Comparison of ENCODE assay signal across 8 mouse cellular contexts in genomic region chr6:49074117-49074490, GRCm38 (mm10). TPM values are rescaled to one million over a fixed set of nuclear protein-coding genes. Genes with fewer than 3 reads are reported as not detected.
A peak's percentile ranks its signal among the peaks of the same experiment; 100 is the strongest.
DNase-seq lines count a peak whose midpoint lies in the region; ATAC-seq and TF ChIP-seq lines count a peak whose summit lies in the region.

No protein-coding gene starts in this region.

- no peaks in the 10 kb centered on the region for H3K9me3 ChIP-seq in heart, embryonic 15.5 days (replicated peaks)
- H3K9me3 ChIP-seq in liver, embryonic 15.5 days (replicated peaks) = no peaks in the 10 kb centered on the region
- H3K9me3 ChIP-seq in neural tube, embryonic 15.5 days (replicated peaks) = no peaks in the 10 kb centered on the region

- peak overlapping the region; percentile 99 for H3K9ac ChIP-seq in heart, embryonic 15.5 days
- H3K9ac ChIP-seq in liver, embryonic 15.5 days = peak overlapping the region; percentile 88
- H3K9ac ChIP-seq in neural tube, embryonic 15.5 days (replicated peaks) = peak overlapping the region; percentile 75

- DNase-seq in lung, adult 2 months = no peak
- DNase-seq in lung, postnatal 4 days = no peak
- peak; percentile 30 for DNase-seq in brain, adult 2 months (ENCODE audit: low read depth, low spot score)
- DNase-seq in left cerebral cortex, adult 9 months (ENCODE audit: low spot score in 2 of 2) = no peak
- DNase-seq in spleen, postnatal 10 days (ENCODE audit: low spot score in 2 of 2) = no peak

- no peaks in the 10 kb centered on the region for H3K27me3 ChIP-seq in heart, embryonic 15.5 days
- no peaks in the 10 kb centered on the region for H3K27me3 ChIP-seq in liver, embryonic 15.5 days
- no peaks in the 10 kb centered on the region for H3K27me3 ChIP-seq in neural tube, embryonic 15.5 days (replicated peaks)

- WGBS in lung, adult 2 months = under 1% methylated on average over 19 of the region's 19 CpGs
- WGBS in heart, embryonic 15.5 days = 1% methylated on average over 19 of the region's 19 CpGs
- WGBS in liver, embryonic 15.5 days (ENCODE audit: insufficient replicate concordance) = under 1% methylated on average over 19 of the region's 19 CpGs
- WGBS in neural tube, embryonic 15.5 days = 3% methylated on average over 19 of the region's 19 CpGs

- TF ChIP-seq POLR2A in lung, adult 2 months (IDR thresholded peaks at IDR 0.05; ENCODE audit: borderline replicate concordance, extremely low read depth, low read depth, low read length) = no peak

- H3K4me3 ChIP-seq in lung, adult 2 months (replicated peaks; ENCODE audit: extremely low read depth, low read depth, low read length) = peak overlapping the region; percentile 77
- peak overlapping the region; percentile 97 for H3K4me3 ChIP-seq in heart, embryonic 15.5 days
- H3K4me3 ChIP-seq in liver, embryonic 15.5 days (replicated peaks) = peak overlapping the region; percentile 95
- peak overlapping the region; percentile 70 for H3K4me3 ChIP-seq in neural tube, embryonic 15.5 days (replicated peaks)

- peak; percentile 57; the same call in 1 of the 2 replicates for ATAC-seq in heart, embryonic 15.5 days (replicated peaks; ENCODE audit: insufficient number of reproducible peaks, insufficient read depth, low FRiP score, low read depth)
- peak; percentile 58 for ATAC-seq in liver, embryonic 15.5 days (ENCODE audit: insufficient read depth)
- peak; percentile 70 for ATAC-seq in neural tube, embryonic 15.5 days (ENCODE audit: low FRiP score)

- H3K4me2 ChIP-seq in heart, embryonic 15.5 days = peak overlapping the region; percentile 83
- H3K4me2 ChIP-seq in liver, embryonic 15.5 days = peak overlapping the region; percentile 90
- peak overlapping the region; percentile 77 for H3K4me2 ChIP-seq in neural tube, embryonic 15.5 days

- no peak for TF ChIP-seq CTCF in lung, adult 2 months (IDR thresholded peaks at IDR 0.05; ENCODE audit: insufficient read depth, low read length)

- peak overlapping the region; percentile 82 for H3K27ac ChIP-seq in heart, embryonic 15.5 days
- H3K27ac ChIP-seq in liver, embryonic 15.5 days (replicated peaks) = peak overlapping the region; percentile 72
- peak overlapping the region; percentile 78 for H3K27ac ChIP-seq in neural tube, embryonic 15.5 days (replicated peaks)

- H3K4me1 ChIP-seq in lung, adult 2 months (ENCODE audit: control insufficient read depth, insufficient read depth, low read length) = peaks cover 8% of the 10 kb centered on the region
- H3K4me1 ChIP-seq in heart, embryonic 15.5 days (replicated peaks) = peaks cover 14% of the 10 kb centered on the region
- H3K4me1 ChIP-seq in liver, embryonic 15.5 days (replicated peaks) = peaks cover 21% of the 10 kb centered on the region
- H3K4me1 ChIP-seq in neural tube, embryonic 15.5 days = peaks cover 33% of the 10 kb centered on the region

- no peaks in the 10 kb centered on the region for H3K36me3 ChIP-seq in heart, embryonic 15.5 days
- H3K36me3 ChIP-seq in liver, embryonic 15.5 days (replicated peaks) = no peaks in the 10 kb centered on the region
- H3K36me3 ChIP-seq in neural tube, embryonic 15.5 days = no peaks in the 10 kb centered on the region

RNA-seq across cellular contexts. Expression of gene Malsu1, which starts 0.5 kb away (rescaled TPM):
- polyA plus RNA-seq in lung, adult 2 months (2012; rRNA removed) = 11.5 and 12.6 TPM in 2 replicates
- polyA plus RNA-seq in heart, embryonic 15.5 days (2015; fragmentation: Nextera tagmentation; extraction: Ambion mirVana) = 55.0 and 60.0 TPM in 2 replicates
- polyA plus RNA-seq in liver, embryonic 15.5 days (2015; fragmentation: Nextera tagmentation; extraction: Ambion mirVana) = 26.8 and 33.3 TPM in 2 replicates
- polyA plus RNA-seq in neural tube, embryonic 15.5 days (2015; fragmentation: Nextera tagmentation; extraction: Ambion mirVana) = 66.1 and 66.4 TPM in 2 replicates

RNA-seq across cellular contexts. Expression of gene Gpnmb, which starts 37.8 kb away (rescaled TPM):
- polyA plus RNA-seq in lung, adult 2 months (2012; rRNA removed) = 25.7 and 28.8 TPM in 2 replicates
- 5.5 and 16.5 TPM in 2 replicates for polyA plus RNA-seq in heart, embryonic 15.5 days (2015; fragmentation: Nextera tagmentation; extraction: Ambion mirVana)
- polyA plus RNA-seq in liver, embryonic 15.5 days (2015; fragmentation: Nextera tagmentation; extraction: Ambion mirVana) = 0.52 and 0.64 TPM in 2 replicates
- 0.19 and 0.22 TPM in 2 replicates for polyA plus RNA-seq in neural tube, embryonic 15.5 days (2015; fragmentation: Nextera tagmentation; extraction: Ambion mirVana)
